Mouse (Mus musculus) forebrain, embryonic 15.5 days (tissue): ENCODE data around the gene Arhgef28. TPM values are rescaled to one million over a fixed set of nuclear protein-coding genes. Genes with fewer than 3 reads are reported as not detected.

Source experiments
- ATAC-seq: fragments of 200-750 bp; cut with Nextera tagmentation; replicated peaks from 2 replicates; pipeline ENCODE4 v1.8.0; 2017; ENCODE audit warnings: mild to moderate bottlenecking, moderate TSS enrichment, moderate library complexity
- H3K27ac ChIP-seq: fragments of 300-500 bp; sonication (generic); replicated peaks from 2 replicates; pipeline ENCODE4 v1.5.1; 2015; ENCODE audit warnings: mild to moderate bottlenecking, inconsistent platforms
- H3K27me3 ChIP-seq: fragments of 300-500 bp; sonication (generic); 2 replicates; pipeline ENCODE4 v1.6.1; 2015; ENCODE audit warnings: inconsistent platforms
- H3K36me3 ChIP-seq: fragments of 300-500 bp; sonication (generic); 2 replicates; pipeline ENCODE4 v1.6.1; 2015; ENCODE audit warnings: mild to moderate bottlenecking, inconsistent platforms
- H3K4me1 ChIP-seq: fragments of 300-500 bp; sonication (generic); 2 replicates; pipeline ENCODE4 v1.6.1; 2015; ENCODE audit warnings: inconsistent platforms
- H3K4me2 ChIP-seq: fragments of 300-500 bp; sonication (generic); replicated peaks from 2 replicates; pipeline ENCODE4 v1.6.1; 2015; ENCODE audit warnings: mild to moderate bottlenecking, inconsistent platforms
- H3K4me3 ChIP-seq: fragments of 300-500 bp; sonication (generic); 2 replicates; pipeline ENCODE4 v1.5.1; 2015; ENCODE audit warnings: mild to moderate bottlenecking, inconsistent platforms
- H3K9ac ChIP-seq: fragments of 300-500 bp; sonication (generic); replicated peaks from 2 replicates; pipeline ENCODE4 v1.6.1; 2015; ENCODE audit warnings: mild to moderate bottlenecking, inconsistent platforms
- H3K9me3 ChIP-seq: fragments of 300-500 bp; sonication (generic); 2 replicates; pipeline ENCODE4 v1.6.1; 2016; ENCODE audit warnings: inconsistent platforms
- whole genome bisulfite sequencing: fragments of 180-500 bp; shearing (Covaris S2); methylation state at CpG from one replicate; pipeline ENCODE4 v1.1.7; 2015; ENCODE audit warnings: mixed read lengths; 5-methylcytosine and 5-hydroxymethylcytosine counted together
- polyA plus RNA-seq: library from polyadenylated mRNA; unstranded; fragments of >200 nt; fragmentation: Nextera tagmentation; extraction: Ambion mirVana; gene quantifications from 2 replicates; pipeline ENCODE4 v1.2.1, GENCODE M21; 2015

The Arhgef28 gene
- polyA plus RNA-seq = 14.2 and 15.7 TPM in 2 replicates

DNA sequence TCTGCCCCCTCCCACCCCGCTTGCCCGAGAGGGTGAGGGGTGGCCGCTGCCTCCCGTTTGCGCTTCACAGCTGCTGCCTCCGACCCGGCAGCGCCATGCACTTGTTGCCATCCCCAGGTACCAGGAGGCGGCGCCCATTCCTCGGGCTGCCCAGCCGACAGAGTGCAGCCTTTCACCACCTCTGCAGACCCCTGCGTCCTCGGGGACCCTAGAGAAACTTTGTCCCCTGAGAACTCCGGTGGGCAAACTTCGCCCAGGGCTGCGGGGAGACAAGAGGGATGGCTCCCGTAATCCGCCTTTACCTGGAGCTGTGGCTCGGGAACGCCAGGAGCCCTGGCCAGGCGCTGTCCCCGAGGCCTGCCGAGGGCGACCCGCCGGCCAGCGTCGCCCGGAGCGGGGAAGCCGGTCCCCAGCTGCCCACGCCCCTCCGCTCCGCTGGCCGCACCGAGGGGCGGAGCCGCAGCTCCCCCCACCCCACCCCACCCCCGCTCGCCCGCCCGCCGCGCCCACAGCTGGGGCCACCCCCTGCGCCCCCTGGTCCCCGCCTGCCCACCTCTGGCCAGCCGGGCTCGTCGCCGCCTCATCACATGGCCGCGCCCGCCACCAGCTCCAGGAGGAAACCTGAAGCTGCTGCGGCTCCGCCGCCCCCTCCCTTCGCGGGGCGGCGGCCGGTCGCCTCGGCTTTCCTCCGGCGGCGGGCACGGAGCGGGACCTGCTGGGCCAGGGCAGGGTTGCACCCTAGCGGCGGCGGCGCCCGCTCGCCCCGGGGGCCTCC, at the start of gene Arhgef28:
Gene Arhgef28, minus strand, starts transcription at position 669 of the 775 bp plus-strand sequence.
- under 1% methylated on average over 42 of the region's 76 CpGs for WGBS
- peak within 1 kb of the TSS; percentile 97 for H3K4me2 ChIP-seq
- H3K36me3 ChIP-seq = no peaks in the 10 kb centered on the region
- no peaks in the 10 kb centered on the region for H3K9me3 ChIP-seq
- peak within 1 kb of the TSS; percentile 57 for H3K9ac ChIP-seq
- peak within 1 kb of the TSS; percentile 4; the same call in 1 of the 2 replicates for H3K27ac ChIP-seq
- H3K4me1 ChIP-seq = peaks cover 7% of the 10 kb centered on the region
- ATAC-seq = peak; percentile 84
- H3K27me3 ChIP-seq = peaks cover 2% of the 10 kb centered on the region; the same call in 1 of the 2 replicates
- peak within 1 kb of the TSS; percentile 61 for H3K4me3 ChIP-seq

DNA sequence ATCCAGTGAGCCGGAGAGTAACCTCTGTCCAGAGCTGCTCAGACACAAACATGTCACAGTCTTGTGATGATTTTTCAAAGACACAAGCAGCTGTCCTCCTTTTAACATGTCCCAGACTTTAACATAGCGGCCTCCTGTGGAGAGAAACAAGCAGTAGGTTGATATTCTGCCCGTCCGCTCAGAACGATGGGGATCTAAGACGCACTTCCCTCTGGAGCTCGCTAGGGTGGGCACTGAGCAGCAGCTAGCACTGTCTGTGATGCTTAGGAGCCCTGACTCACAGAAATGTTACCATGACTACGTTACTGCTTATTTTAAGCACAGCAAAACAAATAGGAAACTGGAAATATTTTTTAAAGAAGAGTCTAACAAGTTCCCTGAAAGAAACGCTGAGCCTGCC, 48.7 kb upstream of the Arhgef28 start:
- H3K9ac ChIP-seq = no peak overlapping the region
- WGBS = 77% methylated on average over 9 of the region's 9 CpGs

DNA sequence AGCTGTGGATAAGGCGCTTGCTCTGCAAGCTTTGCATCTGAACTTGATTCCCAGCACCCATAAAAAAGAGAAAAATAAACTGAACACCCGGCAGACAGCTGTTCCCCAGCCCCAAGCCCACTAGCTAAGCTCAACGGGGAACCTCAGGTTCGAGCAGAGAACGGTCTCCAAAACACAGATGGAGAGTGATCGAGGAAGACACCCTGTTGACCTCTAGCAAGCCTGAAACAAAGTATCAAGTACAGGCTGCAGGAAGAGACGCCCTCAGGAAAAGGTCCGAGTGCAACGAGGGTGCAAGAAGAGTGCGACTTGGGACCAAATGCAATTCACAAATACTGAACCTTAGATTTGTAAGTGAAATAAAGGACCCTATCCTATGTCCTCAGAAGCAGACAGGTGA, 43.4 kb upstream of the Arhgef28 start:
- H3K4me3 ChIP-seq = no peak overlapping the region
- no peaks in the 10 kb centered on the region for H3K9me3 ChIP-seq
- H3K9ac ChIP-seq = no peak overlapping the region
- H3K27me3 ChIP-seq = no peaks in the 10 kb centered on the region
- H3K36me3 ChIP-seq = peaks cover 70% of the 10 kb centered on the region
- H3K4me2 ChIP-seq = no peak overlapping the region
- no peak for ATAC-seq
- peaks cover 6% of the 10 kb centered on the region; the same call in 1 of the 2 replicates for H3K4me1 ChIP-seq
- no peak overlapping the region for H3K27ac ChIP-seq
- WGBS = 89% methylated on average over 10 of the region's 10 CpGs

More for the DNA sequence above, 48.7 kb upstream of the Arhgef28 start:
- H3K9me3 ChIP-seq = no peaks in the 10 kb centered on the region
- peaks cover 85% of the 10 kb centered on the region for H3K36me3 ChIP-seq
- no peak for ATAC-seq
- no peaks in the 10 kb centered on the region for H3K27me3 ChIP-seq
- no peak overlapping the region for H3K4me3 ChIP-seq
- H3K27ac ChIP-seq = no peak overlapping the region
- no peaks in the 10 kb centered on the region for H3K4me1 ChIP-seq
- H3K4me2 ChIP-seq = no peak overlapping the region

DNA sequence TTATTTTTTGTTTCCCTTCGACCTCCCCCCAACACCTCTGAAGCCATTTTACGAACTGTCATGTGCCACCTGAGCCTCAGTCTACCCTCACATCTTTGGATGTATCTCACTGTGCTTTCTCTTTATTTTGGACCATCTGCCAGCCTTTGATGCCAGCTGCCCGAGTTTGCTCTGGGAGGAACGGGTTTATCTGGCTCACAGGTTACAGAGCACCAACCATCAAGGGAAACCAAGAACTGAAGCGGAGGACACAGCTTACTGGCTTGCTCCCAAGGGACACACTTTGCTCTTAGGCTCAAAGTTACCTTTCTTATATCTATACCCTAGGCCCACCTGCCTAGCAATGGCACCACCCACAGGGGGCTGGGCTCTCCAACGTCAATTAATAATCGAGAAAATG, 39.1 kb upstream of the Arhgef28 start:
- no peak overlapping the region for H3K9ac ChIP-seq
- H3K4me2 ChIP-seq = no peak overlapping the region
- H3K27me3 ChIP-seq = no peaks in the 10 kb centered on the region
- WGBS = 68% methylated on average over 7 of the region's 7 CpGs
- peaks cover 13% of the 10 kb centered on the region; the same call in 1 of the 2 replicates for H3K4me1 ChIP-seq
- no peaks in the 10 kb centered on the region for H3K9me3 ChIP-seq
- no peak overlapping the region for H3K27ac ChIP-seq
- no peak for ATAC-seq
- H3K36me3 ChIP-seq = peaks cover 34% of the 10 kb centered on the region
- H3K4me3 ChIP-seq = no peak overlapping the region

DNA sequence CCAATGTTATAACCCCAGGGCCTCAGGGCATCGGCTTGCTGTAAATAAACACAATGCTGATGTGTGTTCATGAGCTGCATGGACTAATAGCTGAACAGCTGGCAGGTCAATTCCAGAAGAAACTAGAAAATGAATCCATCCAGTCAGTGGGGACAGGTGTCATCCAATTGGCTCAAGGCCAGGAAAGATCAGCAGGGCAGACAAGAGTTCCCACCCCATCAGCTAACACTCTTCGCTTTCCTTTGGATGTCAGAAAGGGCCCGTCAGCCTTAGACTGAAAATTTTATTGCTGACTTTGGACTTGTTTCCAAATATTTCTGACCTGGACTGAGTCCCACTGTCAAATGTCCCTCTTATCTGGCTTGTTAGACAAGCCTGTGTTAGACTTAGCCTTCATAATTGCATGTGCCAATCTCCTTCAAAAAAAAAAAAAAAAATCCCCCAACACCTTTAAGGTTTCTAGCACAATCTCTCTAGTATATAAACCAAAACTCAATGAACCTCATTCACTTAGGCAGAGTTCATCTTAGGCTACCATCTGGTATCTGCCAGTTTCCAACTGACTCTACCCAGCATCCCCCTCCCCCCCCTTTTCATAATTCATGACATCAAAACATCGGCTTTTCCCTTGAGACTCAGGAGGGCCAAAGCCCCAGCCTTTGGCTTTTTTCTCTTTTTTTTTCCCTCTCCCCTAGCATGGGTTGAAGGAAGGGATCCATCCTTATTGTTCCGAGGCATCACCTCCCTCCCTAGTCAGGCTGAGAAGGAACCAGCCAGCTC, 38.5 kb upstream of the Arhgef28 start:
- no peaks in the 10 kb centered on the region for H3K27me3 ChIP-seq
- no peaks in the 10 kb centered on the region for H3K9me3 ChIP-seq
- no peak overlapping the region for H3K9ac ChIP-seq
- no peak overlapping the region for H3K4me3 ChIP-seq
- 70% methylated on average over 5 of the region's 5 CpGs for WGBS
- peaks cover 28% of the 10 kb centered on the region for H3K36me3 ChIP-seq
- H3K4me2 ChIP-seq = no peak overlapping the region
- no peak for ATAC-seq
- H3K4me1 ChIP-seq = peaks cover 13% of the 10 kb centered on the region; the same call in 1 of the 2 replicates
- no peak overlapping the region for H3K27ac ChIP-seq

DNA sequence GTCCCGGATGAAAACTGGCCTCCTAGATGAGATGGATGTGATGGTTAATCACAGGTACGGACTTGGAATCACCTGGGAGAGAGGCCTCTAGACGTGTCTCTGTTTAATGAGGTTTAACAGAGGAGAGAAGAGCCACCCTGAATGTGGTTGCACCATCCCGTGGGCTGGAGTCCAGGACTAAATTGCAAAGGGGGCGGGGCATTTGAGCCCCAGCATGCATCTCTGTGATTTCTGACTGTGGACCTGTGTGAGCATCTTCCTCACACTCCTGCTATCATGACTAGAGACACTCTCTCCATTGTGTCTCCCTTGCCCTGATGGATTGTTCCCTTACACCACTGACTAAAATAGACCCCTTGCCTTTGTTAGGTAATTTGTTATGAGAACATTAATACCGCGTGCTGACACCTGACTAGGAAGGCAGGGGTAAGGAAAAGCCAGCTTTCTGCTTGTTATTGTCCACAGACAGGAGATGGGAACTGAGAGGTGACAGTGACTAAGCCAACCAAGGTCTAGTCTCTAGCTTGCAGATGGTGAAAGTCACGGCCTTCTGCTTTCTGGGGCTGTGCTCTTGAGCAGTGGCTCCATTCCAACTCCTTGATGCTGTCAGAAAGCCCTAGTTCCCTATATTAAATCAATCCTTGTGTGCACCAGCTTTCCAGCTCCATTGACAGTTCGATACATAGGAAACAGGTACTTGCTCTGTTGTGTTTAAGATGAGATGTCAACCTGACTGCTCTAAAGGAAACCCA, 35.5 kb upstream of the Arhgef28 start:
- H3K27me3 ChIP-seq = no peaks in the 10 kb centered on the region
- ATAC-seq = no peak
- H3K9ac ChIP-seq = no peak overlapping the region
- no peak overlapping the region for H3K4me2 ChIP-seq
- H3K4me1 ChIP-seq = peaks cover 13% of the 10 kb centered on the region; the same call in 1 of the 2 replicates
- no peak overlapping the region for H3K4me3 ChIP-seq
- 70% methylated on average over 9 of the region's 9 CpGs for WGBS
- H3K9me3 ChIP-seq = no peaks in the 10 kb centered on the region
- H3K27ac ChIP-seq = no peak overlapping the region
- peaks cover 2% of the 10 kb centered on the region; the same call in 1 of the 2 replicates for H3K36me3 ChIP-seq

DNA sequence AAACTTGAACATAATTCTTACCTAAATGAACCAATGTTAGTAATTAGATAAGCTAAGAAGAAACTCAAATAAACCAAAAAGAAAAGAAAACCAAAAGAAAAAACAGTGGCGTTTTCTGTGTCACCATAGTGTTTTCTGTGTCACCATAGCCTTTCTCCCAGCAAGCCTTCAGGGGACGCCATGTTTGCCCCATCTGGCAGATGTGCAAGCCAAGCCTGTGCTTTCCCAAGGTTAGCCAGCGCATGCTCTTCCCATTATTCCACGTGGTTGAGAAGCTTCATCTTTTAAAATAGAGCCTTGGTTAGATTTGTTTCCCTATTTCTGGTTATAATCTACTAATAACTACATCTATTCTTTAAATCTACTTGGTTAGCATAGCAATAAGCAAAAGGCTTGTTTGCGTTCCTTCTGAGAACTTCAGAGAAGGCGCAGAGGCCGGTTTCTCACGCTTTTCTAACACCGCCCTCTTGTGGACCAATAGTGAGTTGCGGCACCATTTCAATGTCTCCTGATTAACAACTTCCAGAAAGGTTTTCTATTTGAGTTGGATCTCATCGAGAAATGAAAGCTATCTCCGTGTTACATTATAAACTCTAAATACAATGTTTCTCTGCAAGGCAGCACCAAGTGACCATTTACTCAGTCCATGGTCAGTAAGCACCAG, 33.9 kb upstream of the Arhgef28 start:
- Histone ChIP-seq H3K4me2 (no peak overlapping the region), H3K4me1 (peaks cover 10% of the 10 kb centered on the region; the same call in 1 of the 2 replicates), H3K27ac (no peak overlapping the region), H3K4me3 (no peak overlapping the region), H3K9ac (no peak overlapping the region), H3K27me3 (no peaks in the 10 kb centered on the region), H3K36me3 (no peaks in the 10 kb centered on the region), H3K9me3 (no peaks in the 10 kb centered on the region)
- no peak for ATAC-seq
- WGBS = 18% methylated on average over 12 of the region's 12 CpGs

DNA sequence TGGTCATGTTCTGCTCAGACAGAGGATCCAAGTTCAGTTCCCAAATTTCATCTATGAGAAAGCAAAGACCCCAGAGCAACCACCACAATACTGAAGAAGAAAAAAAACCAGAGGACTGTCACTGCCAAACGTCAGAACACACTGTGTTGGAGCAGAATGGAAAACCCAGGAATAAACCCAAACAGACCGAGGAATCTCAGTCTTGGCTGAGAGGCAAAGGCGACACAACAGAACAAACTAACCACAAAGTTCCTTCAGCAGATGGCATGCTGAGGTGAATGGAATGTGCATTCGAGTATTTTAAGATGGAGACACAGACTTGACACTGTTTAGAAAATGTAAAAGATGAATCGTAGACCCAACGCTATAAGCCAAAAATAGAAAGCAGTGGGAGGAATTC, 29.2 kb upstream of the Arhgef28 start:
- WGBS = 74% methylated on average over 6 of the region's 6 CpGs
- Histone ChIP-seq H3K9ac (no peak overlapping the region), H3K4me3 (no peak overlapping the region), H3K4me1 (no peaks in the 10 kb centered on the region), H3K27ac (no peak overlapping the region), H3K4me2 (no peak overlapping the region), H3K27me3 (no peaks in the 10 kb centered on the region), H3K36me3 (no peaks in the 10 kb centered on the region), H3K9me3 (no peaks in the 10 kb centered on the region)
- ATAC-seq = no peak

DNA sequence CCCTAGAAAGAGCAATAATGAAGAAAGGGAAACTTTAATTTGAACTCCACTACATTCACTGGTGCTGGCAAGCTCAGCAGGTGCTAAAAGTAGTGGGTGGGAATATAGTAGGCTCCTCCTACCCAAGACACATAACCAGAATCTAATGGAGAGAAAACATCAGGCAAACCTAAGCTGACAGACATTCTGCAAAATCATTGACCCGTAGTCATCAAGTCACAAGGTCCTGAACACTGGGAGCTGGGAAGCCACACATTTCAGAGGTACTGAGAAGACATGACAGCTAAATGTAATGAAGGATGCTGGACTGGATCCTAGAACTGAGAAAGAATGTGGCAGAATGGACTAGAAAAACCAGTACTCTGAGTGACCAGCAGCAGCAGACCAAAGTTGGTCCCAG, 24.3 kb upstream of the Arhgef28 start:
- no peak overlapping the region for H3K27ac ChIP-seq
- WGBS = 79% methylated on average over 1 of the region's 1 CpGs
- H3K36me3 ChIP-seq = no peaks in the 10 kb centered on the region
- H3K9me3 ChIP-seq = no peaks in the 10 kb centered on the region
- H3K27me3 ChIP-seq = no peaks in the 10 kb centered on the region
- H3K4me3 ChIP-seq = no peak overlapping the region
- no peaks in the 10 kb centered on the region for H3K4me1 ChIP-seq
- ATAC-seq = no peak
- H3K4me2 ChIP-seq = no peak overlapping the region
- H3K9ac ChIP-seq = no peak overlapping the region

DNA sequence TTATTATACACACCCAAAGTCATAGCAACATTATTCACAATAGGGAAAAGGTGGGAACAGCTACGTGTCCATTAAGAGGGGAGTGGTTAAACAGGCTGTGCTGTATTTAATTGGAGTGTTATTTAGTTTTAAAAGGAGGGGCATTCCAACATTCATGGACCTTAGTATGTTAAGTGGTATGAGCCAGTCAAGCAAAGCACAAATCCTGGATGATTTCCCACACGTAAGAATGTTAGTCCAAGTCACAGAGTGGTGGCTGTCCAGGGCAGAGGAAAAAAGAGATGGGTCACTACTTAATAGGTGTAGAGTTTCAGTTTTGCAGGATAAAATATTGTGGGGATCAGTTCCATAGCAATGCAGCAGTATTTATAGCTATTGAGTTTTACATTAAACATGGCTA, 20.0 kb upstream of the Arhgef28 start:
- WGBS = 72% methylated on average over 2 of the region's 2 CpGs
- H3K4me3 ChIP-seq = no peak overlapping the region
- no peak for ATAC-seq

DNA sequence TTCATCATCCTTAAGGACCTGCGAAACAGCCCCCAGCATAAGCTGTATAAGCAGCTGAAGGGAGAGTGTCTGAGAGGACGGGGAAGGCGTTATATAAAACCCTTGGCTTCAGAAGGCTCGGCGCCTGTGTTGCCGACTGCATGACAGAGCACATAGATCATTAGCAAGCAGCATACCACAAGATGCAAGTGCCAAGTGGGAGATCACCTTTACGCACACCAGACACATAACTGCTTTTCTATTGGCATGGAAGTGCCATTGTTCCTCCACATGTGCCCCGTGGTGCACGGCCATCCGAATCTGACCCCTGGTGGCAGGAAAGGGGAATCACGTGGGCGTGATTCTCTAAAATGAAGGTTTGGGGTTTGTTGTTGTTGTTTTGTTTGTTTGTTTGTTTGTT, 16.6 kb upstream of the Arhgef28 start:
- 29% methylated on average over 12 of the region's 12 CpGs for WGBS
- Histone ChIP-seq H3K4me2 (no peak overlapping the region; the same call in 1 of the 2 replicates), H3K27me3 (no peaks in the 10 kb centered on the region), H3K36me3 (no peaks in the 10 kb centered on the region), H3K9me3 (no peaks in the 10 kb centered on the region), H3K9ac (no peak overlapping the region; the same call in 1 of the 2 replicates), H3K27ac (no peak overlapping the region), H3K4me1 (0 out of 2 replicates have a peak, but pooled peaks cover 3% of the 10 kb centered on the region), H3K4me3 (no peak overlapping the region)
- ATAC-seq = 0 out of 2 replicates have a peak, but pooled peaks have one; percentile 38

More for the DNA sequence above, 20.0 kb upstream of the Arhgef28 start:
- Histone ChIP-seq H3K4me2 (no peak overlapping the region), H3K9me3 (no peaks in the 10 kb centered on the region), H3K27ac (no peak overlapping the region), H3K4me1 (0 out of 2 replicates have a peak, but pooled peaks cover 3% of the 10 kb centered on the region), H3K27me3 (no peaks in the 10 kb centered on the region), H3K36me3 (no peaks in the 10 kb centered on the region), H3K9ac (no peak overlapping the region)
